Mouse (Mus musculus) cortical plate, adult 2 months (tissue): ENCODE measurements around the gene Ptdss2.

Source experiments
- CTCF ChIP-seq: fragments of 200-500 bp; IDR thresholded peaks from 2 replicates; pipeline ENCODE4 v1.5.1; 2011; ENCODE audit warnings: mild to moderate bottlenecking, control low read depth, low read length; ENCODE audit not compliant: insufficient read depth; ENCODE audit errors: extremely low read depth
- POLR2A ChIP-seq: fragments of 200-500 bp; IDR thresholded peaks from 2 replicates; pipeline ENCODE4 v1.6.1; 2011; ENCODE audit warnings: mild to moderate bottlenecking, low read length, control low read depth; ENCODE audit not compliant: insufficient read depth; ENCODE audit errors: extremely low read depth

- no peak for TF ChIP-seq CTCF
- TF ChIP-seq POLR2A: no peak
Measured at GRCm38 (mm10) chr7:141073782-141074181, 48.4 kb upstream of the Ptdss2 start.
